Mouse (Mus musculus) adrenal gland, postnatal 4 days (tissue): Measurements from ENCODE around the gene Parvb. TPM values are rescaled to one million over a fixed set of nuclear protein-coding genes. Genes with fewer than 3 reads are reported as not detected.

ENCODE experiments used
- DNase-seq, 2 experiments: peaks; one replicate each; pipeline ENCODE4 v3.0.0; 2021 to 2022; ENCODE audit warnings: low spot score in 2 of 2, mixed read lengths in 2 of 2
- total RNA-seq, 2 experiments: library from RNA; stranded (reverse); gene quantifications; 2 replicates each; pipeline ENCODE4 v1.2.3; 2021

The Parvb gene
- total RNA-seq, 2 experiments from 2014 or later: 44.6 to 45.9 TPM

DNA sequence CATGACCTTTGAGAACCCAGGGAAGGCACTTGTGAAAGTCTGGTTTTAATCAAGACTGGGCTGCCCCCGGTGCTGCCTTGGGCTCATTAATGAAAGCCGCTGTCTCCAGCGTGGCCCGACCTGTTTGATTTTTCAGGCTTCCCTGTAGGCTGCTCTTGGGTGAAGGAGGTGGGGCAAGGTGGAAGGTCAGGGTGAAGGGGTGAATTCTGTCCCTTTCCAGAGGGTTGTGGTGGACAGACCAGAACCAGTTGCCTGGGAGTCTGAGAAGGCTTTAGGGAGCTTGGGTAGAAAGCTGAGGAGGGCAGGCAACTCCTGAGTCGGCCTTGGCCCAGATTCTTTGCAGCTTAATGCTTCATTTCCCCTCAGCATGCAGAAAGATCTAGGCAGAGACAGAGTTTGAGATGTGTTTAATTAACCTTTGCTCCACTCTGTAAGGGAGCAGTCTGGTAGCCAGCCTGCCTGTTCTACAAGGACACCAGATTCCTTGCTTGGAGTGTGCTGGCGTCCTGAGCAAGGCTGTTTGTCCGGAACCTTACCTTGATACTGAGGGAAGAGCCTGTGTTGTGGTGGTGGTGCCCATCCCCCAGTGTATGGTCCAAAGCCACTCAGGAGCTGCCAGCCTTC, 15.3 kb upstream of the Parvb start:
- no peak for DNase-seq

GRCm38 (mm10) chr15:84217969-84218782, 13.7 kb upstream of the Parvb start:
- no peak for DNase-seq

- no peak for DNase-seq
These were observed 13.0 kb upstream of the Parvb start for GRCm38 (mm10) chr15:84218783-84219271.

- no peak for DNase-seq
These were observed 10.3 kb upstream of the Parvb start for GRCm38 (mm10) chr15:84221539-84221938.

DNA sequence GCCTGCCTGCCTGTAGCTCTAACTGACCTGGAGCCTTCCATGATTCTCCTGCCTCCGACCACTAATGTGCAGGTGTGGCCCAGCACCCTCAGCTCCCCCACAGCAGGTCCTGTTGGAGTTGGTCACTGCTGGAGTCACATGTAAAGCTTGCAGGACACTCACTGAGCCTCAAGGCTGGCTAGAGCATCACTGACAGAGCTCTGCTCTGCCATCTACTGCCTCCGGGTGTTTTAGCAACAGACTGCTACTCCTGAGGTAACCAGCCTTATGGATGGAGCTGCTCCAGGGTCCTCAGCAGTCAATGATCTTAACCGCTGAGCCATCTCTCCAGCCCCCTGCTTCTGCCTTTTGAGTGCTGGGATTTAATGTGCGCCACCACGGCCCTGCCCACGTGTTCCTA, 8.4 kb upstream of the Parvb start:
- no peak for DNase-seq

DNA sequence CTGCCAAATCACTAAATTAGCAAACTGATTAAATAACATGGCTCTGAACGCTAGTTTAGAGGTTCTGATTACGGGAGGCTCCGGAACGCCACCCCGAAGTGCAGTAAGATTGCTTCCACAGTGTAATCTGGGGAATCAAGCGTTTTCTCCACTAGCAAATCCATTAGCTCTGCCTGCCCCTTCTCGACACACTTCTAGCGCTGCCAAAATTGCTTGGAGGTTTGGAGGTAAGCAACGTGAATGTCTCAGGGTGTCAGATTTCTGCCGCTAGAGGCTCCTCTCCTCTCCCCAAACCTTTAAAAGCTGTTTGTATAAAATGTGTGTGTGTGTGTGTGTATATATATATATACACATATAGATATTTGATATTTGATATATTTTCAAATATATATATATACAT, 7.1 kb upstream of the Parvb start:
- no peak for DNase-seq

DNA sequence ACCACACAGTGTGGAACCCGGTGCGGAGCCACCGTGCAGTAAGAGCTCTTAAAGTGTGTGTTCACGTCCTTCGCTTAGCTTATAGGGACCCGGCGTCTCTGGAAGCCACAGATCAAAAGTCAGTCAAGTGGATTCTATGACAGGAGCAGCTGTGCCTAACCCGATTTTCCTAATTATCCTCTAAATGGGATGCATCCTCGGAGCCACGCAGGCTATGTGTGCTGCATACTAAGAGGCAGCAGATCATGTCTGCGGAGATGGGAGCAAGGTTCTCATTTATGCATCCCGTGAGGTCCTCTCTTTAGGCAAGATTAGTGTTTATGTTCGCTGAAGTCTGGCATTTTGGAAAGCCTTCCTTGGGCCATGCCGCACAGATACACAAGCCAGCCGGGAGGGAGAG, 4.9 kb upstream of the Parvb start:
- no peak for DNase-seq

- DNase-seq: no peak
These were observed 1.2 kb upstream of the Parvb start for GRCm38 (mm10) chr15:84230661-84231060.

GRCm38 (mm10) chr15:84231113-84231712, 630 bp upstream of the Parvb start:
- DNase-seq: no peak

DNA sequence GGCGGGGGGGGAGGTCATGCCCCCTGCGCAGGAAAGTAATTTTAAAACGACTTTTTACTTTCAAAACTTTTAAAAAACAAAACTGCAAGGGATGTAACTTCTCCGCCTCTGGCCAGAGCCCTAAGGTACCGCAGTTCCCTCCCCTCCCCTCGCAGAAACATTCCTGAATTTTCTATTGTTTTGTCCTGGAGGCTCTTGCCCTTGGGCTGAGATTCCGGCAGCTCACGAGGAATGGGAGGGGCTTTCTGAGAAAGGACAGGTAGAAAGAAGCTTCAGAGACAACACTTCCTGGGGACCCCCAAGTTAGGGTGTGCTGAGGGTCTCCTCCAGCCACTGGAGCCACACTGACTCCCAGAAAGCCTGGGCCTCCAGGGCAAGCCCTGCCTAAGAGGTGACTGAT, 766 bp downstream of the Parvb start:
- no peak for DNase-seq

DNA sequence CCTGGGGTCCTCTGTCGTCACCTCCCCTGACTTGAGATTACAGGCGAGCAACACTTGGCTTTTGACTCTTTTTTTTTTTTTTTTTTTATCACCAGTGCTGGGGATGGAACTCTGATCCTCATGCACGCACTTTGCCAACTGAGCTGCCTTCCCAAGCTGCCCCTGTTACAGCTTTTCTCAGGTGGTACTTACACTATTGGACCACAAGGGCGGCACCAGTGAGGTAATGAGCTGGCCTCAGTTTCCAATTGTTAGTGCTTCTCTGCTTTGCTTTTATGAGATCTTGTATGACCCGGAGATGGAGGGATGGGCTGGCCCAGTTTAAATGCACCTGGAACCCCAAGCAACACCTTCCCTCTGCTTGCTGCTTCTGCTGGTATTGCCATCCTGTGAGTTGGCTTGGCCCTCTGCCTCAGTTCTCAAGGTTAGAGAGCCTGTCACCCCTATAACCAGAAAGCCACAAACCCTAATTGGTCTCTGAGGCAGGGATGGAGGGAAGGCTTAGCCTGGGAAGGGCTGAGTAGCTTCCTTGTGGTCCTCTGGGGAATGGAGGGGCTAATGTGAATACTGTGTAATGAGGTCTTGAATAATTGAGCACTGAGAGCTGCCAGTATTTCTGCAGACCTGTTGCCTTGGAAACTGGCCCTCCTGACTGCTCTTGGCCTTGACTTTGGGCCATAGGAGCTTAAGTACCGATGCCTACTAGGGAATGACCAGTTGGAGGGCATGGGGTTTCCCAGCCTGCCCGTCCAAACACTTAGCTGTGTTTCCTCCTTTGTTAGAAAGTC, 3.1 kb downstream of the Parvb start:
- no peak for DNase-seq

DNA sequence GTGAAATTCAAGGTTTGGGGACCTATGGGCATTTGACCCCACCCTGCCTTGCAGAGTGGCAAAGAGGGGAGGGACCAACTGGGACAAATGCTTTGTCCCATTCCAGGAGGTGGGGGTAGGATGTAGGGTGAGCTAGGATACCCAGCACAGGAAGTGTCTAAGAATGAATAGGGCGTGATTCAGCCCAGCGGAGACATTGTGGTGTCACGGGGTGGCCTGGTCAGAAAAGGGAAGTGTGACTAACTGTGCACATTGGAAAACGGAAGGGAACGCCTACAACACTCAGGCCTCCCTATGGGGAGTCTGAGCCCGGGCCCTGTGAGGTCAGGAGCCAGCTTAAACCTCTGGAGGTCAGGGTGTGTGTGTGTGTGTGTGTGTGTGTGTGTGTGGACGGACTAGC, 3.8 kb downstream of the Parvb start:
- no peak for DNase-seq

DNA sequence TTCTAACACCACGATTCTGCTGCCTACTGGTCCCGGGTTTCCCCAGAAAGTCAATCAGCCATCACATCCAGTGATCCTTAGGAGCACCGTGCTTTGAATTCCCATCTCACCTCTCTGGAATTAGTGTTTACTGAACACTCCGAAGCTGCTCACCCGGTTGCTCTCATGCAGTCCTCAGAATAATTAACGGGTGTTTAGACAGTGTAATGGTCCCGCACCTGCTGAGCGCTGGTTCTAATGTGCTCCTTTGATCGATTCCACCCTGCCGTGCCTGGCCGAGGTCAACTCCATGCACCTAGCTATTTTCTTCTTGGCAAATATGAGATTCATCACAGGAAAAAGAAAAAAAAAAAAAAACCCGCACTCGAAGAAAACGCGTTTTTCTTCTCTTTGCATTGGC, 6.7 kb downstream of the Parvb start:
- DNase-seq: no peak

DNA sequence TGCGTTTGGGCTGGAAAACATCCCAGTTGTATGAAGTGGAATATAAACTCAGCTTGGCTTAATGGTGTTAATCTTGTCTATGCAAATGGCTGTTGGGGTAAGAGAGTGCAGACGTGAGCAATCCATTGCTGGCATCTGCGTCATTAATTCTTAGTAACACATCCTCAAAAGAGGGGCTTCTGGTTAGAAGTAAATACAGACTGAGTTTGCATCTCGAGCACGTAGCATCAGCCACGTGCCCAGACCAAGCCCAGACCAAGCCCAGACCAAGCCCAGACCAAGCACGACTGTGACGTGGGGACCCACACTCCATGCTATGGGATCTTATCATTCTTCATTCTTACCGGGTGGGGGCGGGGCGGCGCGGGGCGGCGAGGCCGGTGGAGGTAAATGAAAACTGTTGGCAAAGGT, 7.2 kb downstream of the Parvb start:
- no peak for DNase-seq

DNA sequence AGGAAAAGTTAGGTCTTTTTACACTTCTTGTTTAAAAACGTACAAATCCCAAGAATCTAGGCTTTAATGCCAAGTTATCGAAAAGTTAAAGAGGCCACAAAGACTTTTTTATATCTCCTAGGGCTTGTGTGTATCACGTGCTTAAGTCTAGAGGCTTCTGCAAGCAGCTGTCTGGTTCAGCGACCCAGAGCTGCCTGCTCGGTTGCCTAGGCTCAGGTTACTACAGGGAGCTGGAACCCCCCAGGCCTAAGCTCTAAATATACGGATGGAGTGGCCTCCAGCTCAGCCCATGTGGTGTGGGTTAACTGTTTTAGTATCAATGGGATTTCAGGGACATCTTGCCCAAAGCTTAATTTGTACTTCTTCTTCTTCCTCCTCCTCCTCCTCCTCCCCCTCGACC, 9.7 kb downstream of the Parvb start:
- DNase-seq: no peak

- DNase-seq: no peak
These were observed 13.3 kb downstream of the Parvb start for GRCm38 (mm10) chr15:84245104-84245503.

GRCm38 (mm10) chr15:84246195-84246594, 14.4 kb downstream of the Parvb start:
- no peak for DNase-seq

DNA sequence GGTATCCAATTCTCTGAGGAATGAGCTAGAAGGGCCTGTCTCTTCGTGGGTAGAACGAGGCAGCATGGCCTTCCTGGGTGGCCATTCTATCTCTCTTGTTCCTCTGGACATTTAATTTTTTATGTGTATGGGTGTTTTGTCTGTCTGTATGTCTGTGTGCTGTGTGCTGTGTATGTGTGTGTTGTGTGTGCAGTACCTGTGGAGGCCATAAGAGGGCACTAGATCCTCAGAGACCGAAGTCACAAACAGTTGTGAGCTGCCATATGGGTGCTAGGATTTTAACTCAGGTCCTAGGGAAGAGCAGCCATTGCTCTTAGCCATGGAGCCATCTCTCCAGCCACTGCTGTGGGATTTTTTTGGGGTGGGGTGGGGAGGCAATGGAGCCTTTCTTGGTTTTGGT, 15.5 kb downstream of the Parvb start:
- no peak for DNase-seq

- DNase-seq: peak in 1 of 2 experiments; percentile 44
These were observed 19.4 kb downstream of the Parvb start for GRCm38 (mm10) chr15:84251227-84251626.

- DNase-seq: no peak
These were observed 20.8 kb downstream of the Parvb start for GRCm38 (mm10) chr15:84252645-84253044.

- DNase-seq: no peak
These were observed 21.9 kb downstream of the Parvb start for GRCm38 (mm10) chr15:84253757-84254156.
